Mouse (Mus musculus) lung, postnatal 14 days (tissue): ENCODE results near the gene Tmx4.
"Not testable (repeated sequence)": the region's sequence is repeated elsewhere in the genome, so short reads cannot be mapped to it uniquely, and the experiment has no call there.

Experiments used
- DNase-seq: peaks from one replicate; pipeline ENCODE4 v3.0.0; 2021

The Tmx4 gene

DNA sequence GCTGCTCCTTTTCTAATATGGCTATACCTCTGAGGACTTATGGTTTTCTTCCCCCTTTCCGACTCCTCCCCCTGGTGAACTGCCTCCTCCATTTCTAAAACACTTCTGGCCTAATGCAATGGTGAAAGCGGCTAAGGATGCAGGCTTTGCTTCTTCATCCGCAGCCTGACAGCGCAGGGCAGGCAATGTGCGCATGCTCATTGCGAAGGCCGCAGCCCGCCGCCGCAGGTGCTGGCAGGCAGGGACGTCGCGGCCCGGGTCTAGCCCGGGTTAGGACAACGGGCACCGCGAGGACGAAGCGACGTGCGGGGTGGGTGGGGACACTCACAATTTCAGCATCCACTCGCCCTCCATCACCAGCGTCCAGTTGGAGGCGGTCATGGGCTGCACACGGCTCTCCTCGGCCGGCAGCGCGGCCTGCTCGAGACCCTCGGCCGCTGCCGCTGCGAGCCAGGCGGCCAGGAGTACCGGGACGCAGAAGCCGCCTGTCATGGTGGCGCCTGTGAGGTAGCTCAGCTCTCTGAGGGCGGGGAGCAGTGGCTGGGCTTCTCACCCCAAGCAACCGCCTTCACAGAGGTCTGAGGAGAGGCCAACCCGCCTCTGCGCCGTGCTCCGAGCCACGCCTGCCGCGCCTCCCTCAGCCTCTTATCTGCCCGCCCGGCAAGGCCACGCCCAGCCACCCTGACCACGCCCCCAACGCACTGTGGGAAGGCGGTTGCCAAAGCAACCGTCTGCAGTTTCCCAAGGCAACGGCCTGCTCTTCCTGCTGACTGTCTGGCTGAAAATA lies at the start of gene Tmx4:
Tmx4 (minus strand) TSS at position 632 of the 787 bp plus-strand sequence.
- DNase-seq = peak; percentile 100

DNA sequence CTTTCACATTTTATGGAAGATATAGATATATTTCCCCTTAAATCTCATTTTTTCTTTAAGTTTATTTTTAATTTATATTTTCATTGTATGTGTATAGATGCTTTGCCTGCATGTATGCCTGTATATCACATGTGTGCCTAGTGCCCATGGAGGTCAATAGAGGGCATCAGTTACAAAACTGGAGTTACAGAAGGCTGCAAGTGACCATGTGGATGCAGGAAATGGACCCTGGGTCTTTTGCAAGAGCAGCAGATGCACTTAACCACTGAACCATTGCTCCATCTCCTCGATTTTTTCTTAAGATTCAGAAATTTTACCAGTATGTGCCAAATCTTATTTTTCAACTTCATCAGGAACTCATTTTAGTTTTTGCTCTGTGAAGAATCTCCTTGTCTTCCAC lies 48.2 kb upstream of the Tmx4 start:
- DNase-seq = no peak

DNA sequence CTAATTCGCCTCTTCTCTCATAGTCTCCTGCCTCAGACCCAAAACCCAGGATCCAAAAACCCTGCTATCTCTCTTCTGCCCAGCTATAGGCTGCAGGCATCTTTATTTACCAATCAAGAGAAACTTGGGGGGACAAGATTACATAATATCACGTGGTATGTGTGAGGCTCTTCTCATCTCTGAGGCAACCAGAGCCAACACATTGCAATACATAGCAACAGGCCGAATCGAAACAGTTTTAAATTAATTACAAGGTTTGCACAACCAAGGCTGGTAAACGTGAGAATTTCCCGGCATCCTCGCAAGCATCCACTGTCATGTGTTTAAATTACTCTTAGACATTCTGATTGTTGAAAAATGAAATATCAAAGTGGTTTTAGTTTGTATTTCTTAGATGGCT lies 47.1 kb upstream of the Tmx4 start:
- DNase-seq = no peak

DNA sequence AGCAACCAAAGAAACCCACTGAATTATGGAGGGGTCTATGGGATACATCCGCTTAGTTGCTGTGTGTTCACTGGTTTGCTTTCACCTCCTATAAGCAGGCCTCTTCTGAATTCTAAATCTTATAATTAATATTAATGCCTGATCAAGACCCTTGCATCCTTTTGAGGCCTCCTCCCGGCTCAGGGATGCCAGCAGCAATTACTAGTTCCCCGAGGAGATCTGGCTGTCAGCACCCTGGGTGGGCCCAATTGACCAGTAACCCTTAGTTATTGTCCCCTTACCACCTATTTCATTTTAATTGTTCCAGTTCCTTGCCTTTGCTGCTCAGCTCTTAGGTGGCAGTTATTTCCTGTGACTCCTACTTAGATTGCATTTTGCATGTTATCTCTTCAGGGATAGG lies 38.4 kb upstream of the Tmx4 start:
- DNase-seq = no peak

DNA sequence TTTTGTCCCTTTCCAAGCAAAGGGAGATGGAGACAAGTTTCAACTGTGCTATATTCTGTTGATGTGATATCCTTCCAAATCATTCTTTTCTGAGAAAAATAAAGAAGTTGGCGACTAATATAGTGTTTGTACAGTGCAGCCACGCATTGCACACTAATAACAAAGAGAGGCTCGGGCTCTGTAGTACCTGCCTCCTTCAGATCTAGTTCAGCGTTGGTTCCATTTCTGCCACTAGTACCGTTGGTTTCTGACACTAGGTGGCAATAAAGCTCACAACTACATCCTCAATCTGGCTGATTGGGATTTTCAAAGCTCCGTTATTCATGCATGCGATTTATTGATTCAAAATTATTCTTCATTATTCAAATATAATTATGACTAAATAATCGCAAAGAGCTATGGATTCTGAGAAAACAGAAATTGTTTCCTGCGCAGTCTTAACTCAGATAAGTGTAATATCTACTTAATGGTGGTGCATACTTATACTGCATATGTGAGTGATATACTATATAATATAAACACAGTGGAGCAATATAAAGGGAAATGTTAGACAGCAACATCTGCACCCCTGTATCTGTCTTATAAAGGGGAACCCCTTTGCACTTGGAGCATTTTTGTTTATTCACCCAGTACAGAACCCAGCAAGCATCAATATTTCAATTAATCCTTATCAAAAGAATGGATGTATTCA lies 37.5 kb upstream of the Tmx4 start:
- peak; percentile 24 for DNase-seq

- DNase-seq = no peak
Measured at GRCm38 (mm10) chr2:134679567-134679966, 35.6 kb upstream of the Tmx4 start.

- no peak for DNase-seq
Measured at GRCm38 (mm10) chr2:134675465-134675864, 31.5 kb upstream of the Tmx4 start.

GRCm38 (mm10) chr2:134673604-134674003 lies 29.7 kb upstream of the Tmx4 start:
- DNase-seq = peak; percentile 63

DNA sequence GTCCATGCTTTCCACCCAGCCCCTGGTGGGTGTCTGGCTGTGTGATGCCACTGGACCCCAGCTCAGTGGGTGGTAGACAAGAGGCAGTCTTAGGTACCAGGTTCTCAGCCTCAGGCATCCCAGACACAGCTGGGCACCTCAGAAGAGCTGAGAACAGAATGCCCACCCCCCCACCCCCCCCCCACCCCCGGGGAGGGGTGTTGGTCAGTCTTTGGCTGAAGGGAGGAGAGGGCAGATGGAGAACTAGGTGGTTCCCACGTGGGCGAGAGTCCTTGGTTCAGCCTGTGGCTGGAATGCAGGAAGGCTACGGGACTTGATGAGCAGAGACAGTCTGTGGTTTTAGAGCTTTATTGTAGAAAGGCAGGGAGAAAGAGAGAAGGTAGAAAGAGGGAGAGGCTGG lies 12.5 kb upstream of the Tmx4 start:
- no peak for DNase-seq

- no peak for DNase-seq
Measured at GRCm38 (mm10) chr2:134654668-134655067, 10.7 kb upstream of the Tmx4 start.

GRCm38 (mm10) chr2:134652759-134653158 lies 8.8 kb upstream of the Tmx4 start:
- no peak for DNase-seq

GRCm38 (mm10) chr2:134648999-134649398 lies 5.1 kb upstream of the Tmx4 start:
- DNase-seq = no peak

DNA sequence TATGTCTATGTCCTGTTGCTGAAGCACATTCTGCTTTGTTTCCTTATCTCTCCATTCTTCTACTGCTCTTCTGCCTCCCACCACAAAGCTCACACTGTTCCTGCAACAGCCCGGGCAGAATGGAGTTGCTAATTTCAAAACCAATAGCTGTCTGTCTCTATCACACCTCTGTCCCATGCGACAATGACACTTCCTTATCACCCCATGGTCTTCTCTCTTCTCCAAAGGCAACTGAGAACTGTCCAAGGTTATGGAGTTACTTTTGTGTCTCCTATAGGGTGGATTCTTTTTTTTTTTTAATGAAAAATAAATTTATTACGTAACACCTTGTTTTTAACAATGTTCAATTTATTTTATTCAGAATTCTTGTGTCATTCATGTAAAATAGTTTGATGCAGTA lies 1.8 kb upstream of the Tmx4 start:
- no peak for DNase-seq

DNA sequence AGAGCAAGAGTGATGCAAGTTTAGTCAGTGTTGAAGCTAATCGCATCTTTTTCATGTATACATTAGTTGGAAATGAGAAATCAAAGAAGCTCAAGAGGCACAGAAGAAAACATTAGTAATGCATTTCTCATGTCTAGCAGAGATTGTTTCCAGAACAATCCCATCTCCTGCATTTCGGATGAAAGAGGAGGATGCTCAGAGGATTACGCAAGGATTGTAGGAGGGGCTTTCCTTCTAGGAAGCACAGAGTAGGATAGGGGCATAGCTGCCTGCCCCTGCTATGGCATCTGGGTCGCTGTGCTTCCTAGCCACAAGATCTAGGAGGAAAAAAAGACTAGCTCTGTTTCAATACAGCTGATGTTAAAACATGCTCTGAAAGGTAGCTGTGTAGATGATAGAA lies 1.2 kb upstream of the Tmx4 start:
- DNase-seq = no peak

DNA sequence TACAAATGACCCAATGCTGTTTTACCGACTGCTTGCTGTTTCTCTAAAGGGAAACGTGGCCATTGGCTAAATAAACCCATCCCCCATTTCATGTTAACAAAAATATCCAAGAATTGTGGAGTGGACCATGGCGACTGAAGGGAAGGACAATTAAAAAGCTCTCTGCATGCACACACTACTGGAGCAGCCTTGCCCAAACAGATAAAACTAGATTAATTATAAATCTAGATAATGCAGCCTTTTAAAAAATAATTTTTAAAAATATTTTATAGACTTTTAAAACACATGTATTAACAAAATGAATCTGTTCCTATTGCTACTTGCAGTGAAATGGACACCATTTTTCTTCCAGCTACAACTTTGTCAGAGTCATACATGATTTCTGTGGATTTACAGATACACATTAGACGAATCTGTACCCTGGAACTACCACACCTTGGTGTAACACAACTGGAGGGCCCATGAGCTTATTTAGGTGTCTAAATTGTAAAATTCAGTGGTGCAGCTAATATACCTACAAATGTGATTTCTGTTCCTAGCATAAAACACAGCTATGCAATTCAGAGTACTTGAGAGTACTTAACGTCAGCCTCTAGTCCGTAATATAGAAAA lies 462 bp upstream of the Tmx4 start:
- no peak for DNase-seq

- no peak for DNase-seq
Measured at GRCm38 (mm10) chr2:134642377-134642776, 1.6 kb downstream of the Tmx4 start.

DNA sequence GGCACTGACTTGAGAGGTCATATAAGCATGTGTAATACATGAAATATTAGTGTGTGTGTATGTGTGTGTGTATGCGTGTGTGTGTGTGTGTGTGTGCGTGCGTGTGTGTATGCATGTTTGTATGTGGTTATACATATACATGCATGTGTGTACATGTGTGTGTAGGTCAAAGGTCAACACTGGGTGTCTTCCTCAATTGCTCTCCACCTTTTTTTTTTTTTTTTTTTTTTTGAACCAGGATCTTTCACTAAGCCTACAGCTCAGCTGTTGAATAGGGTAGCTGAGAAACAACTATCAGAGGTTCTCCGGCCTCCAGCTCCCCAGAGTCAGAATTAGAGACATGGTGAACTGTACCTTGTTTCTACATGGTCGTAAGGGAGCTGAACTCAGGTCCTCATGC lies 2.6 kb downstream of the Tmx4 start:
- no peak for DNase-seq

- DNase-seq = no peak
Measured at GRCm38 (mm10) chr2:134640398-134640797, 3.5 kb downstream of the Tmx4 start.

GRCm38 (mm10) chr2:134628541-134628940 lies 15.4 kb downstream of the Tmx4 start:
- DNase-seq = not testable (repeated sequence)

DNA sequence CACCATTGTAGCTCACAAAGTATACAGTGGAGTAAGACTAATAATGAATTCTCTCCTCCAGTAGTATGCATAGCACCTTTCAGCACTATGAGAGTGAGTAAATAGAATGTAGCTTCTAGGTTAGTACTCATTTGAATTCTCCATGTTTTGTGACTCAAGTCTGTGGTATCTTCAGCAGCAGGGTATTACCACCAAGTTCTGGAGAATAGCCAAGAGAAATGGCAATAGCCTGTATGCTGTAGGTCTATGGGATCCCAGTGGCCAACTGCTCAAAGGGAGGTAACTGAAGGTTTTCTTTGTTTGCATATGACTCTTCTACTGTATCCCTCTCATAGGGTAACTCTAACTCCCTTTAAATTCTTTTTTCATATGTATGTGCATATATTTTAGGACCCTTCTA lies 39.0 kb downstream of the Tmx4 start:
- no peak for DNase-seq

GRCm38 (mm10) chr2:134591081-134591694 lies 52.8 kb downstream of the Tmx4 start:
- DNase-seq = no peak

DNA sequence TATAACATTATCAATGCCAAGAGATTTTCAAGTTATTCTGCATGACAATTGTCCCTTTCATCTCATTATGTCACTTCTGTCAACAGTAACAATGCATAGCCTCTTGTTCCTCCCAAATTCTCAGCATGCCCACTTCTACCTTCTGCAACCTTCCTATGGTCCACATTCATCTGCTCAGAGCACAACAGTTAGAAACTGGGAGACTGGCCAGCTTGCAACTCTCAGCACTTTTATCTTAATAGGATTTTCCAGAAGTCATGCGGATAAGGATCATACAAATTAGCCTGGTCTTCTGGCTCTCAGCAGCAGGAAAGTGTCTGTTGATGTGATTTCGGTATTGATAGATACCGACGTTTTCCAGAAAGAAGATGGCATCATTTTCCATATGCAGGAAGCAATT lies 58.7 kb downstream of the Tmx4 start:
- DNase-seq = no peak

DNA sequence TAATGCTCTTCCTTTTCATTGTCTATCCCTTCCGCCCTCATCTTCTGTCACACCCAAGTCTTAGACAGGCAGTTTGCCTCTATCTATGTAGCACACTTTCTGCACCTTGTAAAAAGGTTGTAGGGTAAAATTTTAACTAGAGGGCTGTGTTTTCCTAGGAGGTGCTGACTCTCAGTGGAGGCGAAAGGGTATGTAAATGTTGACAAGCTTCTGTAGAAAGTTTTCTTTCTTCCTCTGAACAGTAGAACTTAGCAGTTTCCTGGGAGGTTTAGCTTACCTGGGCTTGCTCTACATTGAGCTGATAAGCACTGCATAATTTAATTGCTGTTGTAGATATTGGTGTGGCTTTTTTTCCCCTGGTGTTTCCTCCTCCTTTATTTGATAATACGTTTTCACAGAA lies 84.5 kb downstream of the Tmx4 start:
- DNase-seq = no peak
